Mouse (Mus musculus) ES-Bruce4 (cell line): ENCODE data around the gene Cdc42se1. TPM values are rescaled to one million over a fixed set of nuclear protein-coding genes. Genes with fewer than 3 reads are reported as not detected.

Experiments
- H3K27ac ChIP-seq: 2 replicates; pipeline ENCODE4 v1.5.1; 2012; ENCODE audit warnings: low read length, inconsistent platforms; ENCODE audit not compliant: insufficient read depth
- H3K27me3 ChIP-seq: 2 replicates; pipeline ENCODE4 v1.6.1; 2012; ENCODE audit warnings: mild to moderate bottlenecking, low read length, inconsistent platforms; ENCODE audit not compliant: control insufficient read depth, poor library complexity, insufficient read depth, severe bottlenecking
- H3K36me3 ChIP-seq: 2 replicates; pipeline ENCODE4 v1.6.1; 2012; ENCODE audit warnings: inconsistent platforms, mild to moderate bottlenecking, low read length, moderate library complexity; ENCODE audit not compliant: control insufficient read depth, poor library complexity, insufficient read depth, severe bottlenecking
- H3K4me1 ChIP-seq: one replicate; pipeline ENCODE4 v1.8.1; 2011; ENCODE audit warnings: low read length; ENCODE audit not compliant: control insufficient read depth, insufficient read depth
- H3K4me3 ChIP-seq: 2 replicates; pipeline ENCODE4 v1.5.1; 2011; ENCODE audit warnings: low read depth, mild to moderate bottlenecking, low read length
- H3K9ac ChIP-seq: 2 replicates; pipeline ENCODE4 v1.6.1; 2012; ENCODE audit warnings: low read depth, mild to moderate bottlenecking, inconsistent platforms; ENCODE audit not compliant: poor library complexity, severe bottlenecking
- H3K9me3 ChIP-seq: replicated peaks from 2 replicates; pipeline ENCODE4 v1.6.1; 2012; ENCODE audit warnings: mild to moderate bottlenecking, low read length, inconsistent platforms; ENCODE audit not compliant: control insufficient read depth, poor library complexity, insufficient read depth, severe bottlenecking
- CTCF ChIP-seq: IDR thresholded peaks from one replicate; pipeline ENCODE4 v1.8.1; 2011; ENCODE audit warnings: low read depth, low read length
- EP300 ChIP-seq: IDR thresholded peaks from 2 replicates; pipeline ENCODE4 v1.6.1; 2011; ENCODE audit warnings: low read depth, low read length; ENCODE audit not compliant: insufficient read depth
- POLR2A ChIP-seq: IDR thresholded peaks from one replicate; pipeline ENCODE4 v1.8.1; 2011; ENCODE audit warnings: low read length; ENCODE audit not compliant: insufficient read depth
- polyA plus RNA-seq: library from polyadenylated mRNA; stranded (reverse); fragments of >200 nt; gene quantifications from 2 replicates; pipeline ENCODE4 v1.2.4, GENCODE M21; 2011; ENCODE audit warnings: low read depth; ENCODE audit not compliant: missing spikeins, insufficient read depth, insufficient read length

The Cdc42se1 gene
- polyA plus RNA-seq, 1 experiment, result 57.4 TPM

- peak within 1 kb of the TSS; percentile 90 for H3K9ac ChIP-seq
- H3K27ac ChIP-seq, result peak within 1 kb of the TSS; percentile 74
- H3K9me3 ChIP-seq, result no peaks in the 10 kb centered on the region
- TF ChIP-seq POLR2A (peak; percentile 93), EP300 (peak; percentile 76; the same call in 1 of the 2 replicates), CTCF (peak; percentile 82)
- peak within 1 kb of the TSS; percentile 76 for H3K4me3 ChIP-seq
- no peaks in the 10 kb centered on the region for H3K27me3 ChIP-seq
- no peaks in the 10 kb centered on the region for H3K4me1 ChIP-seq
- H3K36me3 ChIP-seq, result peaks cover 17% of the 10 kb centered on the region
Observed at GRCm38 (mm10) chr3:95217255-95218134, 11.0 kb upstream of the Cdc42se1 start, which contains the start of gene Gabpb2. Gene Gabpb2 (minus strand): TSS chr3:95217916.

GRCm38 (mm10) chr3:95218466-95219137 is 9.9 kb upstream of the Cdc42se1 start:
- peak overlapping the region; percentile 90 for H3K9ac ChIP-seq
- peaks cover 23% of the 10 kb centered on the region for H3K36me3 ChIP-seq

GRCm38 (mm10) chr3:95223041-95223440 is 5.5 kb upstream of the Cdc42se1 start:
- H3K4me3 ChIP-seq, result no peak overlapping the region
- no peaks in the 10 kb centered on the region for H3K27me3 ChIP-seq
- no peak overlapping the region for H3K9ac ChIP-seq
- TF ChIP-seq EP300, result no peak
- no peak for TF ChIP-seq CTCF
- TF ChIP-seq POLR2A, result no peak
- no peaks in the 10 kb centered on the region for H3K9me3 ChIP-seq
- H3K36me3 ChIP-seq, result peaks cover 16% of the 10 kb centered on the region
- H3K27ac ChIP-seq, result no peak overlapping the region
- no peaks in the 10 kb centered on the region for H3K4me1 ChIP-seq

More at GRCm38 (mm10) chr3:95218466-95219137, 9.9 kb upstream of the Cdc42se1 start:
- Histone ChIP-seq H3K4me1 (no peaks in the 10 kb centered on the region), H3K27me3 (no peaks in the 10 kb centered on the region), H3K4me3 (peak overlapping the region; percentile 76), H3K9me3 (no peaks in the 10 kb centered on the region), H3K27ac (peak overlapping the region; percentile 74)
- TF ChIP-seq POLR2A (no peak), EP300 (no peak), CTCF (no peak)

GRCm38 (mm10) chr3:95224295-95224694 is 4.2 kb upstream of the Cdc42se1 start:
- H3K27ac ChIP-seq, result no peak overlapping the region
- no peak overlapping the region for H3K9ac ChIP-seq
- H3K9me3 ChIP-seq, result no peaks in the 10 kb centered on the region
- H3K27me3 ChIP-seq, result no peaks in the 10 kb centered on the region
- no peak for TF ChIP-seq POLR2A
- 0 out of 2 replicates have a peak, but pooled peaks have one; percentile 8 for TF ChIP-seq EP300
- peaks cover 15% of the 10 kb centered on the region for H3K36me3 ChIP-seq
- H3K4me1 ChIP-seq, result no peaks in the 10 kb centered on the region
- no peak overlapping the region for H3K4me3 ChIP-seq

GRCm38 (mm10) chr3:95227214-95227613 is 1.3 kb upstream of the Cdc42se1 start:
- H3K4me1 ChIP-seq, result no peaks in the 10 kb centered on the region
- peak overlapping the region; percentile 47; the same call in 1 of the 2 replicates for H3K27ac ChIP-seq
- peak overlapping the region; percentile 36 for H3K4me3 ChIP-seq
- H3K36me3 ChIP-seq, result peaks cover 12% of the 10 kb centered on the region
- peak overlapping the region; percentile 55; the same call in 1 of the 2 replicates for H3K9ac ChIP-seq
- H3K9me3 ChIP-seq, result no peaks in the 10 kb centered on the region
- TF ChIP-seq EP300 (no peak), CTCF (no peak), POLR2A (no peak)
- H3K27me3 ChIP-seq, result no peaks in the 10 kb centered on the region
